Comparison of ENCODE assay signal across 8 mouse cellular contexts in genomic region chr10:13868371-13869321, GRCm38 (mm10). TPM values are rescaled to one million over a fixed set of nuclear protein-coding genes. Genes with fewer than 3 reads are reported as not detected.
DNase-seq lines count a peak whose midpoint lies in the region; ATAC-seq lines count a peak whose summit lies in the region.

Aig1 (minus strand) TSS chr10:13868980.

- peak within 1 kb of the TSS; percentile 76 for H3K4me3 ChIP-seq in embryonic facial prominence, embryonic 13.5 days
- H3K4me3 ChIP-seq in limb, embryonic 11.5 days (ENCODE audit: low read depth, low read length) = peak within 1 kb of the TSS; percentile 54
- H3K4me3 ChIP-seq in midbrain, embryonic 12.5 days = peak within 1 kb of the TSS; percentile 73

- H3K9ac ChIP-seq in embryonic facial prominence, embryonic 13.5 days = peak within 1 kb of the TSS; percentile 83
- peak within 1 kb of the TSS; percentile 67 for H3K9ac ChIP-seq in limb, embryonic 11.5 days (ENCODE audit: low read length)
- H3K9ac ChIP-seq in midbrain, embryonic 12.5 days (replicated peaks) = peak within 1 kb of the TSS; percentile 74

- H3K27me3 ChIP-seq in embryonic facial prominence, embryonic 13.5 days = no peaks in the 10 kb centered on the region
- H3K27me3 ChIP-seq in limb, embryonic 11.5 days (ENCODE audit: control insufficient read depth, insufficient read depth, low read length) = 0 out of 2 replicates have a peak, but pooled peaks cover 4% of the 10 kb centered on the region
- no peaks in the 10 kb centered on the region for H3K27me3 ChIP-seq in midbrain, embryonic 12.5 days

- no peaks in the 10 kb centered on the region for H3K9me3 ChIP-seq in embryonic facial prominence, embryonic 13.5 days
- no peaks in the 10 kb centered on the region for H3K9me3 ChIP-seq in limb, embryonic 11.5 days (ENCODE audit: control insufficient read depth, low read length)
- peaks cover 3% of the 10 kb centered on the region; the same call in 1 of the 2 replicates for H3K9me3 ChIP-seq in midbrain, embryonic 12.5 days

- no peaks in the 10 kb centered on the region for H3K36me3 ChIP-seq in embryonic facial prominence, embryonic 13.5 days
- H3K36me3 ChIP-seq in limb, embryonic 11.5 days (ENCODE audit: control insufficient read depth, insufficient read depth, low read length) = no peaks in the 10 kb centered on the region
- no peaks in the 10 kb centered on the region for H3K36me3 ChIP-seq in midbrain, embryonic 12.5 days

- peak within 1 kb of the TSS; percentile 72 for H3K4me2 ChIP-seq in embryonic facial prominence, embryonic 13.5 days
- H3K4me2 ChIP-seq in limb, embryonic 11.5 days (ENCODE audit: low read depth, severe bottlenecking) = peak within 1 kb of the TSS; percentile 81
- peak within 1 kb of the TSS; percentile 72 for H3K4me2 ChIP-seq in midbrain, embryonic 12.5 days (replicated peaks)

- 3% methylated on average over 67 of the region's 77 CpGs for WGBS in embryonic facial prominence, embryonic 13.5 days
- WGBS in limb, embryonic 11.5 days = 3% methylated on average over 74 of the region's 77 CpGs
- 2% methylated on average over 76 of the region's 77 CpGs for WGBS in midbrain, embryonic 12.5 days

- peak; percentile 87 to 91 for DNase-seq in adrenal gland, postnatal 36 days
- DNase-seq in heart, adult 8-10 months (ENCODE audit: low spot score) = peak; percentile 62
- peak; percentile 62 to 71 for DNase-seq in kidney, adult 8-10 months
- peak; percentile 65 for DNase-seq in limb, embryonic 11.5 days (ENCODE audit: low spot score)
- peak; percentile 45 for DNase-seq in skeletal muscle tissue, adult 2 months (ENCODE audit: low read depth, low spot score)
- DNase-seq in adipocyte (ENCODE audit: low spot score) = no peak

- peaks cover 19% of the 10 kb centered on the region for H3K4me1 ChIP-seq in embryonic facial prominence, embryonic 13.5 days
- no peaks in the 10 kb centered on the region for H3K4me1 ChIP-seq in limb, embryonic 11.5 days (ENCODE audit: control insufficient read depth, insufficient read depth, low read length)
- H3K4me1 ChIP-seq in midbrain, embryonic 12.5 days = peaks cover 8% of the 10 kb centered on the region

- ATAC-seq in embryonic facial prominence, embryonic 13.5 days (ENCODE audit: insufficient number of reproducible peaks, insufficient read depth, low FRiP score, low TSS enrichment, low read depth) = peak; percentile 80
- ATAC-seq in limb, embryonic 11.5 days (ENCODE audit: insufficient number of reproducible peaks, low FRiP score, low TSS enrichment, low read depth) = peak; percentile 85; the same call in 1 of the 2 replicates
- peak; percentile 95 for ATAC-seq in midbrain, embryonic 12.5 days (ENCODE audit: low FRiP score, low read depth)

- H3K27ac ChIP-seq in embryonic facial prominence, embryonic 13.5 days = no peak within 1 kb of the TSS; the same call in 1 of the 2 replicates
- H3K27ac ChIP-seq in limb, embryonic 11.5 days (replicated peaks; ENCODE audit: low read depth, low read length) = no peak within 1 kb of the TSS
- peak within 1 kb of the TSS; percentile 52; the same call in 1 of the 2 replicates for H3K27ac ChIP-seq in midbrain, embryonic 12.5 days (replicated peaks)

RNA-seq across cellular contexts. Expression of gene Aig1, which starts in this region (rescaled TPM):
- 10 to 100 TPM; 22.5 to 36.0 TPM for total RNA-seq in adrenal gland, postnatal 36 days (2021)
- polyA plus RNA-seq in embryonic facial prominence, embryonic 13.5 days (2015; fragmentation: Nextera tagmentation; extraction: Ambion mirVana) = 30.7 and 33.9 TPM in 2 replicates
- total RNA-seq in heart, adult 8-10 months (2022) = 10 to 100 TPM; 58.1 to 65.1 (median 58.9) TPM
- 11.5 and 12.0 TPM in 2 replicates for polyA plus RNA-seq in limb, embryonic 11.5 days (2014; fragmentation: Nextera tagmentation; extraction: Ambion mirVana)
- polyA plus RNA-seq in midbrain, embryonic 12.5 days (2016; fragmentation: Nextera tagmentation; extraction: Ambion mirVana) = 31.3 and 35.1 TPM in 2 replicates
